Mouse (Mus musculus) testis, postnatal 14 days (tissue): ENCODE results near the gene Vps13c.

ENCODE experiments used
- DNase-seq: peaks from one replicate; pipeline ENCODE4 v3.0.0; 2021; ENCODE audit warnings: low spot score

Gene Vps13c

GRCm38 (mm10) chr9:68022311-68023043 is 182.3 kb downstream of the Vps13c start:
- DNase-seq = no peak

- no peak for DNase-seq
These were observed 188.4 kb downstream of the Vps13c start for GRCm38 (mm10) chr9:68028631-68029030.

- DNase-seq = no peak
These were observed 193.6 kb downstream of the Vps13c start for GRCm38 (mm10) chr9:68033771-68034170.
